In the genomic region with DNA sequence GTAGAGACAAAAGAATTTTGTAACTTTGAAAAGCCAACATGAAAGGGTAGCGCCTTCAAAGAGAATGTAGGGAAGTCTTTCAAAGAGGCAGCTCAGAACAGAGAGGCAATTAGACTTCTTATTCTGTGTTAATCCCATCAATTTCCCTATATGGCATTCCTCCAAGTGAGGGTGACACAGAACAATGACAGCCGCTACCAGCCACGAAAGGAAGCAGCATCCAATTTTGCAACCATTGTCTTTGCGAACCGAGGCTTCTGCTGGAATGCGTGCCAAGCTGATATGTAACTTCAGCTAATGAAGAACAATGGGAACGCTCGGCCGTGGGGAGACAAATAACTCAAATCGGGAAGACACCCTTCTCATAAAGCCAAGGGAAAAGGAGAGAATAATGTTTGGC, we compare ENCODE assay signal across 8 mouse cellular contexts.
DNase-seq lines count a peak whose midpoint lies in the region; ATAC-seq lines count a peak whose summit lies in the region.

No protein-coding gene starts in this region.

- H3K27me3 ChIP-seq in heart, embryonic 13.5 days (replicated peaks): no peaks in the 10 kb centered on the region

- 35% methylated on average over 10 of the region's 10 CpGs for WGBS in heart, embryonic 13.5 days

- H3K4me1 ChIP-seq in heart, embryonic 13.5 days: peaks cover 58% of the 10 kb centered on the region

- H3K9ac ChIP-seq in heart, embryonic 13.5 days: peak overlapping the region; percentile 14; the same call in 1 of the 2 replicates

- peaks cover 9% of the 10 kb centered on the region; the same call in 1 of the 2 replicates for H3K36me3 ChIP-seq in heart, embryonic 13.5 days

- ATAC-seq in cerebellum, adult (ENCODE audit: insufficient number of reproducible peaks, low FRiP score, low TSS enrichment): no peak
- ATAC-seq in heart, embryonic 13.5 days (ENCODE audit: extremely low read depth, insufficient number of reproducible peaks, low FRiP score, low TSS enrichment): no peak

- no peak overlapping the region for H3K4me3 ChIP-seq in heart, embryonic 13.5 days

- DNase-seq in cerebellum, adult 11 months: peak; percentile 20
- DNase-seq in MN1 (ENCODE audit: low spot score): peak; percentile 30
- DNase-seq in layer of hippocampus, adult 9-11 months: peak; percentile 87
- peak; percentile 93 for DNase-seq in retina, postnatal 1 day
- DNase-seq in right cerebral cortex, postnatal 25 days: no peak
- DNase-seq in gastrocnemius, postnatal 10 days: no peak

- H3K4me2 ChIP-seq in heart, embryonic 13.5 days: no peak overlapping the region; the same call in 1 of the 2 replicates

- H3K9me3 ChIP-seq in heart, embryonic 13.5 days: no peaks in the 10 kb centered on the region

- H3K27ac ChIP-seq in heart, embryonic 13.5 days (replicated peaks): peak overlapping the region; percentile 42

Comparison
In these comparisons a context has a peak if more than half of its experiments do, and no peak if none do; other contexts are left out.
1. DNase-seq: peak in cerebellum, adult 11 months (single experiment), MN1 (single experiment), layer of hippocampus, adult 9-11 months (single experiment) and retina, postnatal 1 day (single experiment); none in right cerebral cortex, postnatal 25 days (single experiment) and gastrocnemius, postnatal 10 days (single experiment).